Mouse (Mus musculus) lung, adult 2 months (tissue): ENCODE results near the gene Iqsec3.

Experiments used
- CTCF ChIP-seq: fragments of 200-500 bp; IDR thresholded peaks from 2 replicates; pipeline ENCODE4 v1.5.1; 2011; ENCODE audit warnings: mild to moderate bottlenecking, low read length, control low read depth; ENCODE audit not compliant: insufficient read depth
- POLR2A ChIP-seq: fragments of 200-500 bp; IDR thresholded peaks from 2 replicates; pipeline ENCODE4 v1.6.1; 2011; ENCODE audit warnings: low read depth, mild to moderate bottlenecking, control low read depth, low read length, borderline replicate concordance; ENCODE audit errors: extremely low read depth

DNA sequence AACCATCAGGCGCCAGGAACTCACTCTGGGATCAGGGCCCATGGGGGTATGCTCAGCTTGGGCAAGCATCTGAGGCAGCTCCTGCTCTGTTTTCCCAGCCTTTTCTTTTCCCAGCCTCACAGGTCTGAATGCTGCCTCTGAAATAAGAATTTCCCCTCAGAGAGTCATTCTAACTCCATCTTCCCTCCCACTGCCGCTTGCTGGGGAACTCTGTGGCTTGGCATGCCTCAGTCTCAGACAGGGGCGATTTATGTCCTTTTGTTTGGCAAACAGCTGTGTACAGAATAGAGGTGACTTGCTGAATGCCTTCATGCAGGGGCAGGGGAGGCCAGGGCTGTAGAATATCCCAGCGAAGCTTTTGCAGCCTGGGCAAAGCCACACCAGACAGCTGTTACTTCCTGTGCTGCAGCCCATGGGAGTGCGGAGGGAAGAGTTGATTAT, 65.9 kb downstream of the Iqsec3 start:
- TF ChIP-seq CTCF (no peak), POLR2A (no peak)
